Mouse (Mus musculus): ENCODE data around the gene Ifna4. TPM values are rescaled to one million over a fixed set of nuclear protein-coding genes. Genes with fewer than 3 reads are reported as not detected.
"Not testable (repeated sequence)": the region's sequence is repeated elsewhere in the genome, so short reads cannot be mapped to it uniquely, and the experiment has no call there.

The Ifna4 gene
- polyA plus RNA-seq, 1 experiment: not detected

DNA sequence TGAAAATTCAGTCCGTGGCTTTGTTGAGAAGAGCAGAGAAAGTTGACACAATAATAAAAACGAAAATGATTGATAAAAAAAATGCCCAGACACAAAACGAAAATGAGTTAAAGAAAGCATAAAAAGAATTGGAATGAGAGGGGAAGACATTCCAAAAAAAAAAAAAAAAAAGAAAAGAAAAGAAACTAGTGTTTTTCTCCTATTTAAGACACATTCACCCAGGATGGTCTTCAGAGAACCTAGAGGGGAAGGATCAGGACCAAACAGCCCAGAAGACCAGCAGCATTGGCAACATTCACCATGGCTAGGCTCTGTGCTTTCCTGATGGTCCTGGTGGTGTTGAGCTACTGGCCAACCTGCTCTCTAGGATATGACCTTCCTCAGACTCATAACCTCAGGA is 25.7 kb upstream of the Ifna4 start, which contains the start of gene Ifna7:
Gene Ifna7 (plus strand): TSS at position 301 of the 400 bp plus-strand sequence.
- H3K4me1 ChIP-seq (ENCODE audit: control insufficient read depth, insufficient read depth, low read length): no peaks in the 10 kb centered on the region
- no peak for TF ChIP-seq EP300 (IDR thresholded peaks at IDR 0.05; ENCODE audit: insufficient read depth, low read depth, low read length)
- TF ChIP-seq CTCF (IDR thresholded peaks at IDR 0.05; ENCODE audit: low read depth, low read length): no peak
- TF ChIP-seq POLR2A (IDR thresholded peaks at IDR 0.05; ENCODE audit: insufficient read depth, low read length): no peak
- H3K36me3 ChIP-seq (ENCODE audit: control insufficient read depth, insufficient read depth, low read length, poor library complexity, severe bottlenecking): no peaks in the 10 kb centered on the region
- H3K27ac ChIP-seq (ENCODE audit: insufficient read depth, low read length): no peak within 1 kb of the TSS
- H3K27me3 ChIP-seq (ENCODE audit: control insufficient read depth, insufficient read depth, low read length, poor library complexity, severe bottlenecking): no peaks in the 10 kb centered on the region
- no peaks in the 10 kb centered on the region for H3K9me3 ChIP-seq (replicated peaks; ENCODE audit: control insufficient read depth, insufficient read depth, low read length, poor library complexity, severe bottlenecking)
- no peak within 1 kb of the TSS for H3K4me3 ChIP-seq (ENCODE audit: low read depth, low read length)
- H3K9ac ChIP-seq (ENCODE audit: low read depth, poor library complexity, severe bottlenecking): no peak within 1 kb of the TSS

- Histone ChIP-seq H3K9ac (ENCODE audit: low read depth, poor library complexity, severe bottlenecking) (no peak within 1 kb of the TSS), H3K9me3 (replicated peaks; ENCODE audit: control insufficient read depth, insufficient read depth, low read length, poor library complexity, severe bottlenecking) (no peaks in the 10 kb centered on the region), H3K4me3 (ENCODE audit: low read depth, low read length) (no peak within 1 kb of the TSS), H3K27ac (ENCODE audit: insufficient read depth, low read length) (no peak within 1 kb of the TSS), H3K36me3 (ENCODE audit: control insufficient read depth, insufficient read depth, low read length, poor library complexity, severe bottlenecking) (no peaks in the 10 kb centered on the region), H3K4me1 (ENCODE audit: control insufficient read depth, insufficient read depth, low read length) (no peaks in the 10 kb centered on the region), H3K27me3 (ENCODE audit: control insufficient read depth, insufficient read depth, low read length, poor library complexity, severe bottlenecking) (no peaks in the 10 kb centered on the region)
- TF ChIP-seq CTCF (IDR thresholded peaks at IDR 0.05; ENCODE audit: low read depth, low read length) (no peak), POLR2A (IDR thresholded peaks at IDR 0.05; ENCODE audit: insufficient read depth, low read length) (no peak)
Observed at GRCm38 (mm10) chr4:88819659-88820058, 22.0 kb upstream of the Ifna4 start, which contains the start of gene Ifna11. Gene Ifna11 (plus strand): TSS chr4:88819959.

- Histone ChIP-seq H3K9ac (ENCODE audit: low read depth, poor library complexity, severe bottlenecking) (no peak overlapping the region), H3K4me1 (ENCODE audit: control insufficient read depth, insufficient read depth, low read length) (no peaks in the 10 kb centered on the region), H3K27me3 (ENCODE audit: control insufficient read depth, insufficient read depth, low read length, poor library complexity, severe bottlenecking) (no peaks in the 10 kb centered on the region), H3K27ac (ENCODE audit: insufficient read depth, low read length) (no peak overlapping the region), H3K36me3 (ENCODE audit: control insufficient read depth, insufficient read depth, low read length, poor library complexity, severe bottlenecking) (no peaks in the 10 kb centered on the region), H3K4me3 (ENCODE audit: low read depth, low read length) (no peak overlapping the region), H3K9me3 (replicated peaks; ENCODE audit: control insufficient read depth, insufficient read depth, low read length, poor library complexity, severe bottlenecking) (no peaks in the 10 kb centered on the region)
- no peak for TF ChIP-seq POLR2A (IDR thresholded peaks at IDR 0.05; ENCODE audit: insufficient read depth, low read length)
- TF ChIP-seq EP300 (IDR thresholded peaks at IDR 0.05; ENCODE audit: insufficient read depth, low read depth, low read length): no peak
- no peak for TF ChIP-seq CTCF (IDR thresholded peaks at IDR 0.05; ENCODE audit: low read depth, low read length)
Observed at GRCm38 (mm10) chr4:88822995-88823394, 18.7 kb upstream of the Ifna4 start.

DNA sequence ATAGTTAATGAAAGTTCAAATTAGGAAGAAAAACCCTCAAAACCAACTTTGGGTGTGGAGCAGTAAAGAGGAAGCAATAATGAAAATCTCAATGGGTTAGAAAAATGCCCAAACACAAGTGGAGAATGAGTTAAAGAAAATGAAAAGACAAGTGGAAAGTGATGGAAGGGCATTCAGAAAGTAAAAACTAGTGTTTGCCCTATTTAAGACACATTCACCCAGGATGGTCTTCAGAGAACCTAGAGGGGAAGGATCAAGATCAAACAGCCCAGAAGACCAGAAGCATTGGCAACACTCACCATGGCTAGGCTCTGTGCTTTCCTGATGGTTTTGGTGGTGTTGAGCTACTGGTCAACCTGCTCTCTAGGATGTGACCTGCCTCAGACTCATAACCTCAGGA is 14.5 kb upstream of the Ifna4 start, which contains the start of gene Ifna6:
Gene Ifna6 (plus strand): TSS at position 301 of the 400 bp plus-strand sequence.
- not testable (repeated sequence) for H3K4me1 ChIP-seq (ENCODE audit: control insufficient read depth, insufficient read depth, low read length); H3K27ac ChIP-seq (ENCODE audit: insufficient read depth, low read length)

DNA sequence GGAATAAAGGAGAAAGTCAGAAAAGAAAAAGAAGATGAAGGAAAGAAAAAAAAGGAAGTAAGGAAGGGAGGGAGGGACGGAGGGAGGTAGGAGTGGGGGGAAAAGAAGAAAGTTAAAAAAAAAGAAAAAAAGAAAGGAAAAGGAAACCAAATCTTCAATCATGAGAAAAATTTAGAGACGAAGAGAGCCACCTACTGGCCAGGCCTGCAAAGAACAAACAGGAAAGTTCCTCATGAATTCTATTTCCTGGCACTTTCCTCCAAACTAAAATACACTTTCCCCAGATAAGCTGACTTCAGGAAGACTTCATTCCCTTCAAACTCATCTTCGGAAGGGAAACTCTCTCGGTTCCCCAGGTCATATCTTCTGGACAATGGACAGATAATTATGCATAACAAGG is 11.1 kb upstream of the Ifna4 start:
- Histone ChIP-seq H3K9me3 (replicated peaks; ENCODE audit: control insufficient read depth, insufficient read depth, low read length, poor library complexity, severe bottlenecking) (peaks cover 4% of the 10 kb centered on the region), H3K4me3 (ENCODE audit: low read depth, low read length) (no peak overlapping the region), H3K27ac (ENCODE audit: insufficient read depth, low read length) (no peak overlapping the region), H3K27me3 (ENCODE audit: control insufficient read depth, insufficient read depth, low read length, poor library complexity, severe bottlenecking) (no peaks in the 10 kb centered on the region), H3K4me1 (ENCODE audit: control insufficient read depth, insufficient read depth, low read length) (no peaks in the 10 kb centered on the region), H3K36me3 (ENCODE audit: control insufficient read depth, insufficient read depth, low read length, poor library complexity, severe bottlenecking) (no peaks in the 10 kb centered on the region), H3K9ac (ENCODE audit: low read depth, poor library complexity, severe bottlenecking) (no peak overlapping the region)
- no peak for TF ChIP-seq CTCF (IDR thresholded peaks at IDR 0.05; ENCODE audit: low read depth, low read length)
- no peak for TF ChIP-seq POLR2A (IDR thresholded peaks at IDR 0.05; ENCODE audit: insufficient read depth, low read length)
- no peak for TF ChIP-seq EP300 (IDR thresholded peaks at IDR 0.05; ENCODE audit: insufficient read depth, low read depth, low read length)

More for the DNA sequence above, 14.5 kb upstream of the Ifna4 start, which contains the start of gene Ifna6:
- H3K4me3 ChIP-seq (ENCODE audit: low read depth, low read length); H3K36me3 ChIP-seq (ENCODE audit: control insufficient read depth, insufficient read depth, low read length, poor library complexity, severe bottlenecking); H3K27me3 ChIP-seq (ENCODE audit: control insufficient read depth, insufficient read depth, low read length, poor library complexity, severe bottlenecking); H3K9me3 ChIP-seq (replicated peaks; ENCODE audit: control insufficient read depth, insufficient read depth, low read length, poor library complexity, severe bottlenecking); H3K9ac ChIP-seq (ENCODE audit: low read depth, poor library complexity, severe bottlenecking): not testable (repeated sequence)

- not testable (repeated sequence) for H3K9me3 ChIP-seq (replicated peaks; ENCODE audit: control insufficient read depth, insufficient read depth, low read length, poor library complexity, severe bottlenecking); H3K4me1 ChIP-seq (ENCODE audit: control insufficient read depth, insufficient read depth, low read length); H3K27me3 ChIP-seq (ENCODE audit: control insufficient read depth, insufficient read depth, low read length, poor library complexity, severe bottlenecking); H3K9ac ChIP-seq (ENCODE audit: low read depth, poor library complexity, severe bottlenecking); H3K36me3 ChIP-seq (ENCODE audit: control insufficient read depth, insufficient read depth, low read length, poor library complexity, severe bottlenecking); H3K4me3 ChIP-seq (ENCODE audit: low read depth, low read length); H3K27ac ChIP-seq (ENCODE audit: insufficient read depth, low read length)
Observed at GRCm38 (mm10) chr4:88835225-88835624, 6.4 kb upstream of the Ifna4 start, which contains the start of gene Ifna5. Gene Ifna5 (plus strand): TSS chr4:88835525.
